Mouse (Mus musculus) limb, embryonic 13.5 days (tissue): Measurements from ENCODE around the gene Gpatch2l. TPM values are rescaled to one million over a fixed set of nuclear protein-coding genes. Genes with fewer than 3 reads are reported as not detected.

ENCODE experiments used
- ATAC-seq: fragments of 200-750 bp; cut with Nextera tagmentation; 2 replicates; pipeline ENCODE4 v1.8.0; 2017; ENCODE audit warnings: low read depth, moderate number of reproducible peaks, moderate TSS enrichment; ENCODE audit not compliant: low FRiP score
- H3K27ac ChIP-seq: fragments of 300-500 bp; sonication (generic); 2 replicates; pipeline ENCODE4 v1.5.1; 2015; ENCODE audit warnings: inconsistent platforms, mild to moderate bottlenecking, moderate library complexity
- H3K27me3 ChIP-seq: fragments of 300-500 bp; sonication (generic); 2 replicates; pipeline ENCODE4 v1.6.1; 2015; ENCODE audit warnings: mild to moderate bottlenecking, inconsistent platforms
- H3K36me3 ChIP-seq: fragments of 300-500 bp; sonication (generic); 2 replicates; pipeline ENCODE4 v1.6.1; 2015; ENCODE audit warnings: inconsistent platforms, mild to moderate bottlenecking, moderate library complexity
- H3K4me1 ChIP-seq: fragments of 300-500 bp; sonication (generic); 2 replicates; pipeline ENCODE4 v1.6.1; 2015; ENCODE audit warnings: inconsistent platforms
- H3K4me2 ChIP-seq: fragments of 300-500 bp; sonication (generic); replicated peaks from 2 replicates; pipeline ENCODE4 v1.6.1; 2015; ENCODE audit warnings: inconsistent platforms, mild to moderate bottlenecking, moderate library complexity
- H3K4me3 ChIP-seq: fragments of 300-500 bp; sonication (generic); 2 replicates; pipeline ENCODE4 v1.5.1; 2015; ENCODE audit warnings: moderate library complexity, mild to moderate bottlenecking, inconsistent platforms
- H3K9ac ChIP-seq: fragments of 300-500 bp; sonication (generic); 2 replicates; pipeline ENCODE4 v1.6.1; 2015; ENCODE audit warnings: mild to moderate bottlenecking, inconsistent platforms
- H3K9me3 ChIP-seq: fragments of 300-500 bp; sonication (generic); 2 replicates; pipeline ENCODE4 v1.6.1; 2016; ENCODE audit warnings: inconsistent platforms
- WGBS: fragments of 180-500 bp; shearing (Covaris S2); methylation state at CpG from one replicate; pipeline ENCODE4 v1.1.7; 2015; 5-methylcytosine and 5-hydroxymethylcytosine counted together
- polyA plus RNA-seq: library from polyadenylated mRNA; unstranded; fragments of >200 nt; fragmentation: Nextera tagmentation; extraction: Ambion mirVana; gene quantifications from 2 replicates; pipeline ENCODE4 v1.2.1, GENCODE M21; 2015

The Gpatch2l gene
- polyA plus RNA-seq: 20.0 and 20.3 TPM in 2 replicates

GRCm38 (mm10) chr12:86241604-86242536 lies at the start of gene Gpatch2l:
Gene Gpatch2l (plus strand): TSS chr12:86241858.
- no peaks in the 10 kb centered on the region for H3K9me3 ChIP-seq
- peaks cover 19% of the 10 kb centered on the region for H3K4me1 ChIP-seq
- H3K27ac ChIP-seq: peak within 1 kb of the TSS; percentile 79
- H3K9ac ChIP-seq: peak within 1 kb of the TSS; percentile 90
- peaks cover 23% of the 10 kb centered on the region for H3K36me3 ChIP-seq
- peak within 1 kb of the TSS; percentile 97 for H3K4me2 ChIP-seq
- H3K4me3 ChIP-seq: peak within 1 kb of the TSS; percentile 79
- no peaks in the 10 kb centered on the region for H3K27me3 ChIP-seq
- under 1% methylated on average over 58 of the region's 58 CpGs for WGBS
- peak; percentile 100 for ATAC-seq

GRCm38 (mm10) chr12:86192036-86192449 lies 49.6 kb upstream of the Gpatch2l start:
- Histone ChIP-seq H3K9me3 (no peaks in the 10 kb centered on the region), H3K9ac (no peak overlapping the region), H3K27me3 (0 out of 2 replicates have a peak, but pooled peaks cover 6% of the 10 kb centered on the region), H3K4me2 (no peak overlapping the region), H3K4me1 (peaks cover 9% of the 10 kb centered on the region), H3K4me3 (no peak overlapping the region), H3K36me3 (no peaks in the 10 kb centered on the region), H3K27ac (no peak overlapping the region)
- 14% methylated on average over 15 of the region's 15 CpGs for WGBS
- ATAC-seq: no peak

- WGBS: 89% methylated on average over 7 of the region's 7 CpGs
- H3K9me3 ChIP-seq: no peaks in the 10 kb centered on the region
- H3K4me1 ChIP-seq: peaks cover 6% of the 10 kb centered on the region
- H3K36me3 ChIP-seq: no peaks in the 10 kb centered on the region
- no peak overlapping the region for H3K4me3 ChIP-seq
- no peak overlapping the region for H3K9ac ChIP-seq
- no peak for ATAC-seq
- no peak overlapping the region for H3K27ac ChIP-seq
- H3K27me3 ChIP-seq: peaks cover 4% of the 10 kb centered on the region; the same call in 1 of the 2 replicates
- no peak overlapping the region for H3K4me2 ChIP-seq
Measured at GRCm38 (mm10) chr12:86196944-86197343, 44.7 kb upstream of the Gpatch2l start.

- H3K9ac ChIP-seq: no peak overlapping the region
- no peak overlapping the region for H3K4me3 ChIP-seq
- no peak for ATAC-seq
- H3K27me3 ChIP-seq: peaks cover 14% of the 10 kb centered on the region
- no peaks in the 10 kb centered on the region for H3K36me3 ChIP-seq
- H3K4me1 ChIP-seq: no peaks in the 10 kb centered on the region
- 16% methylated on average over 8 of the region's 8 CpGs for WGBS
- no peaks in the 10 kb centered on the region for H3K9me3 ChIP-seq
- H3K27ac ChIP-seq: no peak overlapping the region
- H3K4me2 ChIP-seq: no peak overlapping the region
Measured at GRCm38 (mm10) chr12:86203443-86204057, 38.1 kb upstream of the Gpatch2l start.

GRCm38 (mm10) chr12:86211099-86211520 lies 30.5 kb upstream of the Gpatch2l start:
- Histone ChIP-seq H3K9me3 (no peaks in the 10 kb centered on the region), H3K27ac (no peak overlapping the region), H3K36me3 (no peaks in the 10 kb centered on the region), H3K27me3 (peaks cover 76% of the 10 kb centered on the region), H3K4me3 (no peak overlapping the region), H3K4me1 (no peaks in the 10 kb centered on the region), H3K4me2 (no peak overlapping the region), H3K9ac (no peak overlapping the region)
- no peak for ATAC-seq
- WGBS: under 1% methylated on average over 19 of the region's 19 CpGs

GRCm38 (mm10) chr12:86212693-86213470 lies 28.8 kb upstream of the Gpatch2l start:
- ATAC-seq: no peak
- no peak overlapping the region for H3K4me2 ChIP-seq
- H3K36me3 ChIP-seq: no peaks in the 10 kb centered on the region
- no peak overlapping the region for H3K4me3 ChIP-seq
- no peaks in the 10 kb centered on the region for H3K9me3 ChIP-seq
- H3K27ac ChIP-seq: no peak overlapping the region
- no peak overlapping the region for H3K9ac ChIP-seq
- H3K27me3 ChIP-seq: peaks cover 86% of the 10 kb centered on the region
- WGBS: 36% methylated on average over 15 of the region's 15 CpGs
- H3K4me1 ChIP-seq: peaks cover 8% of the 10 kb centered on the region

GRCm38 (mm10) chr12:86214201-86214600 lies 27.5 kb upstream of the Gpatch2l start:
- Histone ChIP-seq H3K4me1 (peaks cover 8% of the 10 kb centered on the region), H3K4me2 (no peak overlapping the region), H3K36me3 (no peaks in the 10 kb centered on the region), H3K9ac (no peak overlapping the region), H3K27ac (no peak overlapping the region), H3K27me3 (peaks cover 84% of the 10 kb centered on the region), H3K4me3 (no peak overlapping the region), H3K9me3 (no peaks in the 10 kb centered on the region)
- ATAC-seq: no peak
- 8% methylated on average over 24 of the region's 24 CpGs for WGBS

GRCm38 (mm10) chr12:86216687-86217421 lies 24.8 kb upstream of the Gpatch2l start:
- H3K27me3 ChIP-seq: peaks cover 84% of the 10 kb centered on the region

GRCm38 (mm10) chr12:86220200-86221021 lies 21.2 kb upstream of the Gpatch2l start:
- Histone ChIP-seq H3K4me1 (peaks cover 20% of the 10 kb centered on the region), H3K36me3 (no peaks in the 10 kb centered on the region), H3K27me3 (peaks cover 54% of the 10 kb centered on the region), H3K4me3 (peak overlapping the region; percentile 42), H3K4me2 (peak overlapping the region; percentile 77), H3K27ac (no peak overlapping the region), H3K9me3 (no peaks in the 10 kb centered on the region), H3K9ac (peak overlapping the region; percentile 59)
- 7% methylated on average over 38 of the region's 38 CpGs for WGBS
- ATAC-seq: no peak

More at GRCm38 (mm10) chr12:86216687-86217421, 24.8 kb upstream of the Gpatch2l start:
- Histone ChIP-seq H3K36me3 (no peaks in the 10 kb centered on the region), H3K9me3 (no peaks in the 10 kb centered on the region), H3K27ac (no peak overlapping the region), H3K9ac (no peak overlapping the region), H3K4me2 (peak overlapping the region; percentile 45), H3K4me1 (peaks cover 20% of the 10 kb centered on the region), H3K4me3 (peak overlapping the region; percentile 12; the same call in 1 of the 2 replicates)
- no peak for ATAC-seq
- WGBS: under 1% methylated on average over 22 of the region's 22 CpGs

GRCm38 (mm10) chr12:86221074-86221703 lies 20.5 kb upstream of the Gpatch2l start:
- 42% methylated on average over 16 of the region's 16 CpGs for WGBS
- H3K27ac ChIP-seq: no peak overlapping the region
- peak overlapping the region; percentile 42 for H3K4me3 ChIP-seq
- H3K4me1 ChIP-seq: peaks cover 20% of the 10 kb centered on the region
- peaks cover 47% of the 10 kb centered on the region for H3K27me3 ChIP-seq
- H3K36me3 ChIP-seq: no peaks in the 10 kb centered on the region
- no peak for ATAC-seq
- H3K9ac ChIP-seq: peak overlapping the region; percentile 59
- no peaks in the 10 kb centered on the region for H3K9me3 ChIP-seq
- H3K4me2 ChIP-seq: peak overlapping the region; percentile 77
